Mouse (Mus musculus): ENCODE measurements at regions not wholly inside any gene's neighbourhood (a gene's known extent, or its start where the extent isn't known, plus 50 kb on each side); places are given as distances from the start of the nearest gene placed in this dataset.

GRCm38 (mm10) chr9:60998086-60998785 is 203.9 kb downstream of the Uaca start:
- DNase-seq (ENCODE audit: low spot score): no peak

GRCm38 (mm10) chr9:60999001-60999529 is 204.7 kb downstream of the Uaca start:
- DNase-seq (ENCODE audit: low spot score): peak; percentile 46

DNA sequence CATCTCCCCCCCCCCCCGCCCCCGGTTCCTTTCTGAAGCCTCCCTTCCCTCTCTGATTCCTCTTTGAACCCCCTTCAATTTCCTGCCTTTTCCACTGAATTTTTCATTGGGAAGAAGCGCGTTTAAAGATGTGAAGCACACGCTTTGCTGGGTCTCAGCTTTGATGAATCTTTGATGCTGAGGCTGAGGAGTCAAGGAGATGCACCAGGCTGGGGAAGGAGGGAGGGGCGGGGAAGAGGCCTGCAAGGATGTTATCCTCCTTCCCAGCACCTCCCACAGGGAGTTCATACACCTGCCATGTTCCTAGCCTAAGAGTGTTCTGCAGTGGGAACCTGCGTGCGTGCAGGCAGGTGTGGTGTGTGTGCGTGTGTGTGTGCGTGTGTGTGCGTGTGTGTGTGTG is 205.9 kb downstream of the Uaca start:
- no peak for DNase-seq (ENCODE audit: low spot score)

DNA sequence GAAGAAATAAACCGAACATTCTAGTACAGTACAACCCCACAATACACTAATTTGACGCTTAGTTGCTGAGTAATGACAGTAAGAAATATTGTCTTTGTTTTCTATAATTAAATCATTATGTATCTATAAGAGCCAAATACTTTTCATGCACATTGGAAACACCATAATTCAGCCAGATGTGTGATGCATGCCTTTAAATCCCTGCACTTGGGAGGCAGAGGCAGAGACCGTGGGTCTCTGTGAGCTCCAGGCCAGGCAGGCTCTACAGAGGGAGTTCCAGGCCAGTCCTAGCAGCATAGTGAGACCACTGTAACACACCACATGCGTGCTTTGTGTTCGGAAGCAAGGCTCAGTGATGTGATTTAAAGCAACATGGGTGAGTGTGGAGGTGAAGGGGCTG is 208.2 kb downstream of the Uaca start:
- no peak for DNase-seq (ENCODE audit: low spot score)

GRCm38 (mm10) chr9:61008446-61008845 is 214.1 kb downstream of the Uaca start:
- DNase-seq (ENCODE audit: low spot score): peak; percentile 38

DNA sequence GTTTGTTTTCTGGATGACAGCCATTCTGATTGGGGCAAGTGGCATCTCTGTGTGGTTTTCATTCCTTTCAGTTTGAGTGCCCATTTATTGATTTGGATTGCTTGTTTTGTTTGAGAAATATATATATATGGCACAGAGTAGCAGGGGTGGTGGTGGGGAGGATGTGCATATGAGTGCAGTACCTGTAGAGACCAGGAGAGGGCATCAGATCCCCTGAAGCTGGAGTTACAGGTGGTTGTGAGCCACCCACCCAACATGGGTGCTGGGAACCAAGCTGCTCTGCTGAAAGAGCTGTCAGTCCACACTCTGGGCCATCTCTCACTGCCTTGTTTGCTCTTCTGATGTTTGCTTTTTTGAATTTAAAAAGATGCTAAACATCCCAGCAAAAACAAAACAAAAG is 216.7 kb downstream of the Uaca start:
- no peak for DNase-seq (ENCODE audit: low spot score)

GRCm38 (mm10) chr9:61012771-61013540 is 218.6 kb downstream of the Uaca start:
- peak; percentile 48 for DNase-seq (ENCODE audit: low spot score)

- DNase-seq (ENCODE audit: low spot score): no peak
Measured at GRCm38 (mm10) chr9:61014151-61014550, 219.8 kb downstream of the Uaca start.

DNA sequence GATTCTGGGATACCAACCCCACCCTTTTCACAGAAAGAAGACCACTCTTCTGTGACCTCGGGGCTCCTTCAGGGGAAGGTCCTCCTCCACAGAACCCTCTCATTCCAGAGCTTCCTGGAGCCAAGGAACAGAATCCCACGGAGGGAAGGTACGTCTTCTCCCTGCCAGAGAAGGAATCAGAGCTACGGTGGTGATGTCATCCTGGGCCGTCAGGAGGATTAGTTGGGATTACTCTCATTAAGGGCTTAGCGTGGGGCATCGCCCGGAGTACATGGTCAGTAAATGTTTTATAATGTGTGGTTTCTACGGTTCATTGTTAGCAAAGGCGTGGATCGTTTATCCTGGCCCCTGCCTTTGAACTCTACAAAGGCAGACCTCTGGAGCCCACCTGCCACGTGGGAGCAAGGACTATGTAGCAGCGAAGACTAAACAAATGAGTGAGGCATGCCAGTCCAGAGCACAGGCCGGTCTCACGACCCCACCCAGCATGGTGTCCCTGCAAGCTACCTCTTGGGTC is 221.1 kb downstream of the Uaca start:
- no peak for DNase-seq (ENCODE audit: low spot score)

- DNase-seq (ENCODE audit: low spot score): peak; percentile 84
Measured at GRCm38 (mm10) chr9:61016673-61017072, 222.3 kb downstream of the Uaca start.

DNA sequence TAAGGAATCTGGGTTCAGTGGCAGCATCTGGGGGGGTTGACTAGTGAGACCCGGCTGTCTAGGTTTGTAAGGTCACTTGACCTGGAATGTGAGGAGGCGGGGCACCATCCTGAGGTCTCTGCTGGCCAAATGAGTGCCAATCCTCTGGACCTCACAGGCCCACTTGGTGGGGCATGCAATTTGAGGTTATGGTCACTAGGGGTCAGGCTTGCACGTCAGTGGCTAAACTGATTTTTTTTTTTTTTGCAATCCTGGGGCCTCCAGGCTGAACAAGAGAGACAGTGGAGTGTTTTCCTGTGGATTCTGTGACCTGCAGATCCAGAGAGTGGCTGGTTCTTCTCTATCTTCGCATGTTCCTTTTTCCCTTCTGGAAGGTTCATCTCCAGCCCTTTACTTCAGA is 225.6 kb downstream of the Uaca start:
- DNase-seq (ENCODE audit: low spot score): no peak

- DNase-seq (ENCODE audit: low spot score): no peak
Measured at GRCm38 (mm10) chr9:61021810-61022209, 227.5 kb downstream of the Uaca start.

DNA sequence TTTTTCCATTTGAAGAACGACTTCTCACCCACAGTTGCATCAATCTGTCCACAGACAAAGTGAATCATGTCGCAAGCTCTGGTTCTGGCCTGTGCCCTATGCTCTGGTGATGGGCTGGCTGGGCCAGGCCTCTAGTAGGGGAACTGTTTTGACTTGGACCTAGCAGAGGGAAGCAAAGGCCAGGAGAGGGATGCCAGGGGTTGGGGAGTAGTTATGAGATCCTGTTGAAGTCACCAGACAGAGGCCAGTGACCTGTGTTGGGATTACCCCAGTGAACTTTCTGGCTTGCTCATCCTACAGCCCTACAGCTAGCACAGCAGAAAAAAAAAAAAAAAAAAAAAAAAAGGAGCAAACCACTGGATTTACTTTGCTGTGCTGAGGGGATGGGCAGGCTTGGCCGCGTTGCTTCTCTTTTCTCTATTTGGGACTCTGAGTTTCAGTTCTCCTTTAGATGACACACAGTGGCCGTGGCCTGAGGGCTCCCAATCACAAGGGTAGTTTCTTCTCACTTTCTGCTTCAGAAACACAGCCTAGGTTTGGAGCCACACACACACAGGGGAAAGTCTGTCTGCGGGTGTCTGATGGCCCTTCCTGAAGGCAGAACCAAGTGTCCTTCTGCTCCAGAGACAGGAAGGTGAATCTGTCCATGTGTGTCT is 228.2 kb downstream of the Uaca start:
- no peak for DNase-seq (ENCODE audit: low spot score)

GRCm38 (mm10) chr9:61025341-61025740 is 231.0 kb downstream of the Uaca start:
- DNase-seq (ENCODE audit: low spot score): no peak

- DNase-seq (ENCODE audit: low spot score): no peak
Measured at GRCm38 (mm10) chr9:61028775-61029401, 234.5 kb downstream of the Uaca start.

DNA sequence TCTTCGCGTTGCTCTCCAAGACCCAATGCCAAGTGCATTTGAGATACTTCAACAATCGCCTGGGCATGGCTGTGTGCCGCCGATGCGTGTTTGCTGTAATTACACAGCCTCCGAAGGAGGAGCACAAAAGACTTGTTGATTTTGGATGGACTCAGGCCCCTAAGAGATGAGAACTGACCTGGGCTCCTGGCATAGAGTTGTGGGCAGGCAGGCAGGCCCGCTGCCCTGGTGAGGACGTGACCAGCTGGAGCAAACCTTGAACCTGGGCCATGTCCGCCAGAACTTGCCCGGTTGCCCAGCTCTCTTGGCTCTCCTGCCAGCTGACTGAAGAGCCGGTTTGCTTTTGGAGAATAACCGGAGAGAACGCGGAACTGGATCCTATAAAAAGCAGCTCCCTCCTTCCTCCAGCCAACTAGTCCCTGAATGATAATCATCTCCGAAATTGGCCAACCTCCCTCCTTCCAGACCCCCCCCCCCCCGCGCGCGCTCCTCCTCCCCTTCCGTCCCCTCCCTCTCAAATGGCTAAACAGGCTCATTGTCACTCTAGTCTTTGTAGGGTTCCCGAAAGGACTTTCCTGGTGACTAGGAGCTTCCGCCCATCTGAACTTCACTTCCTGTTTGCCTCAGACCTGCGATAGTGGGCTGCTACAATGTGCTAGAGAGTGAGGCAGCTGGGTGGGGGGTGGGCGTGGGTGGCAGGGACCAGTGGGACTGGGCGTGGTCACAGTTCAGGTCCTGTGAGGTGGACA is 237.5 kb downstream of the Uaca start:
- DNase-seq (ENCODE audit: low spot score): peak; percentile 35

DNA sequence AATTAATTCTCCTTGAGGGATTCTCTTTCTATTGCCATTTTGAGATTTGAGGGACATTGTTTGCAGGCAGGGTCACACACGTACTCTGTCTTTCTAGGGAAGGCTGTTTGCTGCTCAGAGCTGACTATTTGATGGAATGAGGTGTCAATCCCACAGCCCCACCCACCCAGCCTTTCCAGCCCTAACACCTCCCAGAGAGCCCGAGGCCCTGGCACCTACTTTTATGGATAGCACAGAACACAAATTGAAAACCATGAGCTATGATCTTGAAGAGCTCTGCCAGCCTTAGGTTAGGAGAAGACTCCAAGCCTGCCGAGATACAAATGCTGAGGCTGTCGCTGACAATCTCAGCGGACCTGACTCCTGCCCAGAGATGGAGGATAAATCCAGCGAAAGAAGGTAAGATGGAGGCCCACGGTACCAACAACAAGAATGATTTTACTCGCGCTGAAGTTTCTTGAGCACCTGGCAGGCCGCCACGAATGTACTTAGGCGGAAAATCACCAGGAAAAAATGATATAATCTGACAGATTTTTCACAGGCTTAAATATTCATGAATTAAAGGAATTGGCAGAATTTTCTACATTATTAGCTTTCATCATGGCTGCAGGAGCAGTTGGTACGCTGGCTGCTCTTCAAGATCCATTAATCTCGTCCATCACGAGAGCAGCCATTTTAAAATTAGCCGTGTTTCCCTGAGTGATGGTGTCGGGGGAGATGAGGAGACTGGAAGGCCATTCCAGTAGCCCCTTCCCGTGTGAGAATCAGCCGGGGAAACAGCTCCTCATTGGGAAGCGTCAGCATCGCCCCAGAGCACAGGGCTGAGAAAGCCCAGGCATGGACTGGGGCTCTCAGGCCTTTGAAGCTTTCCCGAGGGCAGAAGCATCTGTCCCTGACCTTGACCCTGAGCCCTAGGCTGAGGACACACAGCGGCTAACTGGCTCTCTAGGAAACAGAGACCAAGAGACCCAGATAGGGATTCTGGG is 238.4 kb downstream of the Uaca start:
- DNase-seq (ENCODE audit: low spot score): peak; percentile 31

DNA sequence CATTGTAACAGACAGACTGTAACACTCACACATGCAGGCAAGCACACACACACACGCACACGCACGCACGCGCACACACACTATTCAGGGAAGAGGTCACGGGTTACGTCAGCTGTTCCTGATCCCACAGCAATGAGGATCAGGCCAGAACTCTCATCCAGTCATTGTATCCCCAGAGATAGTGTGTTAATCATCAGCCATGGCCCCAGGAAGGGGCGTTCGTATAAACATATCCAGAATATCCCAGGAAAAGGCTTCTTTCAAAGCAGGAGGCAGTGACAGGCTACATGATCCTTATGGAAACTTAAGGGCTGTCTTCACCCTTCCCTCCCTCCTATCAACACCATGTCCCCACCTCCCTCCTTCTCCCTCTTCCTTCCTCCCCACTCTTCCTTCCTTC is 239.3 kb downstream of the Uaca start:
- peak; percentile 29 for DNase-seq (ENCODE audit: low spot score)

- DNase-seq (ENCODE audit: low spot score): no peak
Measured at GRCm38 (mm10) chr9:61042063-61042462, 247.7 kb downstream of the Uaca start.

DNA sequence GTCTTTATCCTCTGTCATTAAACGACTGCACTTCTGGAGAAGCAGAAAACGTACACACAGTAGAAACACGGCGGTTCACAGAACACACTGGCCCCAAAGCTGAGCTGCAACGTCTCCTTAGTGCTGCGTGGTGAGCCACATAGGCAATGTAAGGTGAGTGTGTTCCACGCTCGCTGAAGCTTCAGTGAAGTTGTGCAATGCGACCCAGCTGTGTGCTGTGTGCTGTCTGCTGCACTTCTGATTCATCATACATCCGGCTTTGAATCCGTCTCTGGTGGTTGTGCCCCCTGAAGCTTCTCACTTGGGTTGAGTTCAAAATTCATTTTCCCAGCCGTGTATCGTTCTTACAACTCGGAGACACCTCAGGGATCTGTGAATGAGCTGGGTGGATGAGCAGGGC is 250.6 kb downstream of the Uaca start:
- DNase-seq (ENCODE audit: low spot score): no peak

Data from MN1 (cell line).